Mouse (Mus musculus) spleen, adult 2 months (tissue): ENCODE measurements around the gene Btbd16. TPM values are rescaled to one million over a fixed set of nuclear protein-coding genes. Genes with fewer than 3 reads are reported as not detected.

Experiments used
- DNase-seq, 2 experiments: peaks; one replicate each; pipeline versions ENCODE4 v3.0.0 to v3.0.0-alpha.2; 2012 to 2021; ENCODE audit warnings: low spot score in 2 of 2, low read depth in 1 of 2
- H3K27ac ChIP-seq: fragments of 200-500 bp; 2 replicates; pipeline ENCODE4 v1.5.1; 2012; ENCODE audit warnings: low read length, inconsistent platforms; ENCODE audit not compliant: insufficient read depth
- H3K27me3 ChIP-seq: fragments of 200-500 bp; 2 replicates; pipeline ENCODE4 v1.6.1; 2012; ENCODE audit warnings: mild to moderate bottlenecking, moderate library complexity, low read length, inconsistent platforms; ENCODE audit not compliant: control insufficient read depth, insufficient read depth
- H3K36me3 ChIP-seq: fragments of 200-500 bp; 2 replicates; pipeline ENCODE4 v1.6.1; 2012; ENCODE audit warnings: mild to moderate bottlenecking, low read length, inconsistent platforms; ENCODE audit not compliant: control insufficient read depth, insufficient read depth
- H3K4me1 ChIP-seq: fragments of 200-500 bp; 2 replicates; pipeline ENCODE4 v1.6.1; 2011; ENCODE audit warnings: inconsistent platforms; ENCODE audit not compliant: control insufficient read depth, insufficient read depth, insufficient read length
- H3K4me3 ChIP-seq: fragments of 200-500 bp; 2 replicates; pipeline ENCODE4 v1.5.1; 2011; ENCODE audit warnings: mild to moderate bottlenecking, inconsistent platforms; ENCODE audit not compliant: insufficient read depth, insufficient read length; ENCODE audit errors: extremely low read depth
- CTCF ChIP-seq: fragments of 200-500 bp; IDR thresholded peaks from 2 replicates; pipeline ENCODE4 v1.5.1; 2011; ENCODE audit warnings: mild to moderate bottlenecking, inconsistent platforms; ENCODE audit not compliant: insufficient read depth, insufficient read length, insufficient replicate concordance; ENCODE audit errors: extremely low read depth
- POLR2A ChIP-seq: fragments of 200-500 bp; IDR thresholded peaks from 2 replicates; pipeline ENCODE4 v1.6.1; 2011; ENCODE audit warnings: low read depth, low read length, inconsistent platforms
- WGBS: fragments of 180-500 bp; shearing (Covaris S2); methylation state at CpG from one replicate; pipeline ENCODE4 v1.1.7; 2018; 5-methylcytosine and 5-hydroxymethylcytosine counted together
- polyA plus RNA-seq: library from polyadenylated mRNA; depleted of rRNA; stranded (reverse); fragments of >200 nt; gene quantifications from 2 replicates; pipeline ENCODE4 v1.2.3, GENCODE M21; 2012

Gene Btbd16
- polyA plus RNA-seq, 1 experiment = 0.20 TPM

DNA sequence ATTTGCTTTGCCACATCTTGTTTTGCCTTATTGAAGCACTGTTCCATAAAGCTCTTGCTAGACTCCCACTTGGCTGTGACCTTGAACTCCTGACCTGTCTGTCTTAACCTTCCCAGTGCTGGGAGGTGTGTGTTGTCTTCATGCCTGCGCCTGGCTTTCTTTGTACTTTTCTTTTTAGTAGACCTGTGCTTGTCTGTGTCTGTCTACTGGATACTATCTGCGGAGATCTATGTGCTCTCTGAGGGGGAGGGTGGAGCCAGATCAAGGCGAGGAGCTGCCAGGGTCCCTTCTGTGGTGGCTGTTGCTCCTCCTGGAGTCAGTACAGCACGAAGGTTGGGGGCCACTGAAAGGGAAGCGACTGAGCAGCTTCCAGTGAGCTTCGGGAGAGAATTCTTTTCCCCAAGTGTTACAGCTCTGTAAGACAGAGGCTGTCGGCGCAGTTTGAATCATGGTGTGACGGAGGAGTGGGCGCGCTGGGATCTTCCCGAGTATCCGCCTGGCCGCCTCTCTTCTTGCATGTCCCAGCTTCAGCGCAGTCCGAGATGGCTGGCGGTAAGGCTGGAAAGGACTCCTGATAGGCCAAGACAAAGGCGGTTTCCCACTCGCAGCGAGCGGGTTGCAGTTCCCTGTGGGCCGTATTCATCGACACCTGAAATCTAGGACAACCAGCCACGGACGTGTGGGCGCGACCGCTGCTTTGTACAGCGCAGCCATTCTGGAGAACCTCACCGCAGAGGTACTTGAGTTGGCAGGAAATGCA, 7.3 kb upstream of the Btbd16 start:
- Histone ChIP-seq H3K4me1 (no peaks in the 10 kb centered on the region), H3K36me3 (no peaks in the 10 kb centered on the region), H3K27ac (no peak overlapping the region), H3K27me3 (no peaks in the 10 kb centered on the region), H3K4me3 (no peak overlapping the region)
- TF ChIP-seq CTCF (no peak), POLR2A (no peak)
- WGBS = 84% methylated on average over 30 of the region's 30 CpGs
- DNase-seq = no peak

DNA sequence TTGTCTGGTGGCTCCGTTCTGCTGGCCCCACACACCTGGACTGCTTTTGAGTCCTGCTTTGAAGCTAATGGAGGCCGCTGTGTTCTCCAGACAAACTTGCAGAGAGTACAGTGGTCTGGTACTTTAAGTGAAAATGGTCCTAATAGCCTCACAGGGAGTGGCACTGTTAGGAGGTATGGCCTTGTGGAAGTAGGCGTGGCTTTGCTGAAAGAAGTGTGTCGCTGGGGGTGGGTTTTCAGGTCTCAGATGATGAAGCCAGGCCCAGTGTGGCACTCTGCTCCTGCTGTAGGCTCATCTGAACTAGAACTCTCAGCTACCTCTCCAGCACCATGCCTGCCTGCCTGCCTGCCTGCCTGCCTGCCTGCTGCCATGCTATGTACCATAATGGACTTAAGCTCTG, 5.7 kb upstream of the Btbd16 start:
- no peak overlapping the region for H3K27ac ChIP-seq
- H3K36me3 ChIP-seq = no peaks in the 10 kb centered on the region
- H3K4me1 ChIP-seq = no peaks in the 10 kb centered on the region
- H3K27me3 ChIP-seq = no peaks in the 10 kb centered on the region
- no peak for TF ChIP-seq POLR2A
- WGBS = 81% methylated on average over 4 of the region's 4 CpGs
- DNase-seq = no peak
- H3K4me3 ChIP-seq = no peak overlapping the region

DNA sequence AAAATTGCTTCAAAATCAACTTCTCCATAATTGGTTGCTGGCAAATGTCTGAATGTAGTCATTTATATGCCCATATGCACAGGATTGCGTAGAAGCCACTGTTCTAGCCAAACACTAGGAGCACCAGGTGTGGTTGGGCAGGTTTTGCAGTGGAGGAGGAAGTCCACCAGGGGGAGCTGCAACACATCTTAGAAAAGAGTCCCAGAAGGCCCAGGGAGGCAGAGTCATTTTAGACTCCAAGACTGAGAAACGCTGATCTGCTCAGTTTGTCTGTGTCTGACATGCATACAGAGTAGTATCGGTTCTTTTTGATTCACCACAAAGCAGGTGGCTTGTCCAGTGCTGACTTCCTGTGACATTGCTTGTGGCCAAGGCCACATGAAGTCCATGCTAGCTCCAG, 3.2 kb upstream of the Btbd16 start:
- H3K27ac ChIP-seq = no peak overlapping the region
- no peak overlapping the region for H3K4me3 ChIP-seq
- H3K36me3 ChIP-seq = no peaks in the 10 kb centered on the region
- H3K27me3 ChIP-seq = no peaks in the 10 kb centered on the region
- peak; percentile 45 to 70 for DNase-seq
- H3K4me1 ChIP-seq = peaks cover 2% of the 10 kb centered on the region; the same call in 1 of the 2 replicates
- WGBS = 18% methylated on average over 3 of the region's 3 CpGs
- TF ChIP-seq CTCF = peak; percentile 80; the same call in 1 of the 2 replicates
- TF ChIP-seq POLR2A = no peak

DNA sequence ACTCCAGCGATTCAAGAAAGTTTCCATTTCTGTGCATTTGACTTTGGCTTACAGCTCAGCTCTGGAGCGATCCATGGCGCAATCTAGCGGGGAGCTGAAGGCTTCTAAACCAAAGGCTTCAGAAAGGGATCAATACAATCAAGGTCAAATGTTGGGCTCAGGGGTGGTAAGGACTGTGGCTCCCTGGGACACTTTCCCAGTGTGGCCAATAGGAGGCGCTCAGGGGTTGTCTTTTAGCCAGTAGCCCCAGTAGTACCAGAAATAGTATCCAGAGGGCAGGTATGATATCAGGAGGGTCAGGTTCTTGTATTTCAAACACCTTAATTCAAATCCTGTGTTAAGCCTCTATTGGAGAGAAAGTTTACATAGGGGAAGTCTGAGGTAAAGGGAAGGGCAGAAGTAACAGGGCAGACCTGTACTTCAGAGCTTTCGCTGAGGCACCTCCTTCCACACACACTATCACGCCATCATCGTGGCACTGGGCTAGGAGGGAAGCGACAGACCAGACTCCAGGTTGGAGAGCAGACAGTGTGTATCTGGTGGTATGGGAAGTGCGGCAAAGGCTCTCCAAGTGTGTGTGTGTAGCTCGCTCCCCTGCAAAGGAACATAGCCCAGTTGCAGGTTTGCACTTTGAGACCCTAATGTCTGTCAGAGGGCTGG, 568 bp upstream of the Btbd16 start:
- no peaks in the 10 kb centered on the region for H3K27me3 ChIP-seq
- peak in 1 of 2 experiments; percentile 30 for DNase-seq
- H3K4me1 ChIP-seq = peaks cover 2% of the 10 kb centered on the region; the same call in 1 of the 2 replicates
- 86% methylated on average over 11 of the region's 11 CpGs for WGBS
- TF ChIP-seq POLR2A = no peak
- TF ChIP-seq CTCF = peak; percentile 42; the same call in 1 of the 2 replicates
- no peaks in the 10 kb centered on the region for H3K36me3 ChIP-seq
- no peak overlapping the region for H3K4me3 ChIP-seq
- no peak overlapping the region for H3K27ac ChIP-seq

DNA sequence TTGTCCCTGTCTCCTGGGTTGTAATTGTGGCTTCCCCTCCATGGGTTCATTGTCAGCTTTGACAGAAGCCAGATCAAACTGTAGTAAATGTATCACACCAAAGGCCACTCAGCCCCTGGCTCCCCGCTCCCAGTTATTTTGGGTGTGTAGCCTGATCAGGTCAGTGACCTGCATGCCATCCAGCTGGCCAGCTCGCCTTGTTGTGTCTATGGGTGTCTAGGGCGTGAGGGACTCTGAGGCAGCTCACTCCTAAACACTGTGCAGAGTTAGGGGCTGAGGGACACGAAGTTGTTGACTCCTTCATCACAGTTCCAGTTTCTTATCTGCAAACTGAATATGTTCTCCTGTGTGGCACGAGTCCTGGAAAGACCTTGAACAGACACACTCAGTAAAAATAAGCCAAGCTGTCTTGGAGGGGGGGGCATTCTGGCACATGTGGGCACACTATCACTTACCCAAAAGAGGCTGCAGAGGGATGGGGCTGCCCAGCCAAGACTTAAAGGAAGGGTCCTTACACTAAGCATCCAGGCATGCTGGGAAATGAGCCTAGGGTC, 7.1 kb downstream of the Btbd16 start:
- DNase-seq = no peak
- no peaks in the 10 kb centered on the region for H3K4me1 ChIP-seq

DNA sequence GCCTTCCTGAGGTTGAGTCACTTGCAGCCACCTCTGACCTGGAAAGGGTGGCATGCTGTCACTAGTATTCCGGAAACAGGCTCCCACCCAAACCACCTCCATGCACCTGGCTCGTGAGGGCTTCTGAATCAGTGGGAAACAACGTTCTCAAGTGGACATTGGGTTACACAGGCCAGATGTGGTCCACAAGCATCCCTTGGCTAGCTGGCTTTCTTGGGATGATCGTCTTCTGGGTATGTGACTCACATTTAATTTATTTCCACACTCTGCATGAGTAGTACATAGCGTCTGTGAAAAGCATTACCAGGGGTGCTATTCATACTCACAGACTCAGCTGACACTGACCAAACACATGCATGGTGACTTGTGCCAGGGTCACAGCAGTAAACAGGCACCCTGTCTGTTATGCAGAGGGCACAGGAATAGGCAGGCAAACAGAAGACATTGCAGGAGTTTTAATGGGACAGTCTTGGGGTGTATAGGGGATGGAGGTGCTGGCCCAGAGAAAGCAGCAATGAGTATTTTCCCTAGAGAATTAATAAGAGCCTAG, 8.7 kb downstream of the Btbd16 start:
- TF ChIP-seq POLR2A = no peak
- no peak for TF ChIP-seq CTCF
- no peak for DNase-seq
- no peaks in the 10 kb centered on the region for H3K36me3 ChIP-seq
- H3K4me1 ChIP-seq = no peaks in the 10 kb centered on the region
- no peak overlapping the region for H3K4me3 ChIP-seq
- no peaks in the 10 kb centered on the region for H3K27me3 ChIP-seq
- H3K27ac ChIP-seq = no peak overlapping the region
- WGBS = 79% methylated on average over 5 of the region's 5 CpGs

More for the DNA sequence above, 7.1 kb downstream of the Btbd16 start:
- no peaks in the 10 kb centered on the region for H3K36me3 ChIP-seq
- no peak overlapping the region for H3K27ac ChIP-seq
- 73% methylated on average over 5 of the region's 5 CpGs for WGBS
- H3K27me3 ChIP-seq = no peaks in the 10 kb centered on the region
- TF ChIP-seq CTCF = no peak
- no peak for TF ChIP-seq POLR2A
- H3K4me3 ChIP-seq = no peak overlapping the region

DNA sequence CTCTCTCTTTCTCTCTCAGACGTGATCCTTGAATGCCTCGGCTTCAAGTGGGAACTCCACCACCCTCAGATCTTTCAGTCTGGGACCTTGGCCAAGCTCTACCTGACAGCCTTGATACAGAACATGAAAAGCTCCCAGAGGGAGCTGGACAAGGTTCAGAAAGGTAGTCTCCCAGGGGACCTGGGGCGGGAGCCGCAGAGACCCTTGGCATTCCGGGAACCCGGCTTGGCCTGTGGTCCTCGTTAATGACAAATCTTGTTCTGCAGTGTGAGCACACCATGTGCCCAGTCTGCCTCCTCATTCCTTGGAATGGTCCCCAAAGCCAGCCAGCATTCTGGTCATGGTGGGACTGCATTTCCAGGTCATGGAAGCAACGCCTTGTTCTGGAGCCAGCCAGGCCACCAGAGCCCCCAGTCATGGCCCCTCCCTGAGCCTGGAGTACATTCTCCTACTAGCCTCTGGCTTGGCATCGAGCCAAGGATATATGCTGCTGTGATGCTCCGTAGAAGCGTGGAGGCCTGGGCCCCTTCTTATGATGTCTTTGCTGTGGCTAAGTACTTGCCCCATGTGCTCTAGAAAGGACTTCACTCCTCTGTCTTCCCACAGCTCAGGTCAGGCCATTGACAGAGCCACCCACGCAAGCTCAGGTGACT, 12.2 kb downstream of the Btbd16 start:
- no peaks in the 10 kb centered on the region for H3K36me3 ChIP-seq
- no peak for TF ChIP-seq POLR2A
- TF ChIP-seq CTCF = no peak
- 88% methylated on average over 12 of the region's 12 CpGs for WGBS
- no peaks in the 10 kb centered on the region for H3K4me1 ChIP-seq
- no peak overlapping the region for H3K27ac ChIP-seq
- DNase-seq = no peak
- H3K4me3 ChIP-seq = no peak overlapping the region
- no peaks in the 10 kb centered on the region for H3K27me3 ChIP-seq
